Mouse (Mus musculus): ENCODE data around the gene Celf1. TPM values are rescaled to one million over a fixed set of nuclear protein-coding genes. Genes with fewer than 3 reads are reported as not detected.
A peak's percentile ranks its signal among the peaks of the same experiment; 100 is the strongest.

The Celf1 gene
- polyA plus RNA-seq, 1 experiment from 2014 or later: 144 TPM

GRCm38 (mm10) chr2:90911668-90912067 lies 28.5 kb upstream of the Celf1 start:
- peaks cover 27% of the 10 kb centered on the region for H3K36me3 ChIP-seq (ENCODE audit: control insufficient read depth, insufficient read depth)
- H3K9ac ChIP-seq (replicated peaks; ENCODE audit: low read depth, low read length): no peak overlapping the region
- WGBS: 79% methylated on average over 1 of the region's 1 CpGs
- H3K27ac ChIP-seq (ENCODE audit: low read length): no peak overlapping the region
- H3K9me3 ChIP-seq (ENCODE audit: control insufficient read depth, low read length): no peaks in the 10 kb centered on the region
- no peak overlapping the region for H3K4me2 ChIP-seq (ENCODE audit: low read length)
- H3K27me3 ChIP-seq (replicated peaks; ENCODE audit: control insufficient read depth, insufficient read depth, low read length): no peaks in the 10 kb centered on the region
- no peak for ATAC-seq
- H3K4me1 ChIP-seq (replicated peaks; ENCODE audit: control insufficient read depth, insufficient read depth, low read length): peaks cover 19% of the 10 kb centered on the region
- no peak overlapping the region for H3K4me3 ChIP-seq (replicated peaks; ENCODE audit: low read length)

GRCm38 (mm10) chr2:90913671-90914070 lies 26.5 kb upstream of the Celf1 start:
- WGBS: 48% methylated on average over 2 of the region's 2 CpGs
- peaks cover 24% of the 10 kb centered on the region for H3K36me3 ChIP-seq (ENCODE audit: control insufficient read depth, insufficient read depth)
- ATAC-seq: no peak
- H3K4me3 ChIP-seq (replicated peaks; ENCODE audit: low read length): no peak overlapping the region
- H3K9me3 ChIP-seq (ENCODE audit: control insufficient read depth, low read length): no peaks in the 10 kb centered on the region
- H3K27ac ChIP-seq (ENCODE audit: low read length): no peak overlapping the region
- peaks cover 27% of the 10 kb centered on the region for H3K4me1 ChIP-seq (replicated peaks; ENCODE audit: control insufficient read depth, insufficient read depth, low read length)
- no peaks in the 10 kb centered on the region for H3K27me3 ChIP-seq (replicated peaks; ENCODE audit: control insufficient read depth, insufficient read depth, low read length)
- H3K4me2 ChIP-seq (ENCODE audit: low read length): no peak overlapping the region
- no peak overlapping the region for H3K9ac ChIP-seq (replicated peaks; ENCODE audit: low read depth, low read length)

GRCm38 (mm10) chr2:90915516-90915915 lies 24.7 kb upstream of the Celf1 start:
- 82% methylated on average over 1 of the region's 1 CpGs for WGBS
- no peak overlapping the region for H3K27ac ChIP-seq (ENCODE audit: low read length)
- H3K36me3 ChIP-seq (ENCODE audit: control insufficient read depth, insufficient read depth): peaks cover 14% of the 10 kb centered on the region
- ATAC-seq: no peak
- H3K9ac ChIP-seq (replicated peaks; ENCODE audit: low read depth, low read length): no peak overlapping the region
- H3K4me1 ChIP-seq (replicated peaks; ENCODE audit: control insufficient read depth, insufficient read depth, low read length): peaks cover 27% of the 10 kb centered on the region
- no peak overlapping the region for H3K4me2 ChIP-seq (ENCODE audit: low read length)
- no peaks in the 10 kb centered on the region for H3K9me3 ChIP-seq (ENCODE audit: control insufficient read depth, low read length)
- H3K4me3 ChIP-seq (replicated peaks; ENCODE audit: low read length): no peak overlapping the region
- H3K27me3 ChIP-seq (replicated peaks; ENCODE audit: control insufficient read depth, insufficient read depth, low read length): no peaks in the 10 kb centered on the region

- Histone ChIP-seq H3K9me3 (ENCODE audit: control insufficient read depth, low read length) (no peaks in the 10 kb centered on the region), H3K4me3 (replicated peaks; ENCODE audit: low read length) (peak overlapping the region; percentile 70), H3K27ac (ENCODE audit: low read length) (peak overlapping the region; percentile 85), H3K4me2 (ENCODE audit: low read length) (peak overlapping the region; percentile 87), H3K36me3 (ENCODE audit: control insufficient read depth, insufficient read depth) (peaks cover 4% of the 10 kb centered on the region; the same call in 1 of the 2 replicates), H3K4me1 (replicated peaks; ENCODE audit: control insufficient read depth, insufficient read depth, low read length) (peaks cover 27% of the 10 kb centered on the region), H3K9ac (replicated peaks; ENCODE audit: low read depth, low read length) (peak overlapping the region; percentile 96), H3K27me3 (replicated peaks; ENCODE audit: control insufficient read depth, insufficient read depth, low read length) (no peaks in the 10 kb centered on the region)
- WGBS: 22% methylated on average over 7 of the region's 7 CpGs
- ATAC-seq: 0 out of 2 replicates have a peak, but pooled peaks have one; percentile 1
Measured at GRCm38 (mm10) chr2:90916560-90917232, 23.5 kb upstream of the Celf1 start.

- Histone ChIP-seq H3K36me3 (ENCODE audit: control insufficient read depth, insufficient read depth) (peaks cover 4% of the 10 kb centered on the region; the same call in 1 of the 2 replicates), H3K27ac (ENCODE audit: low read length) (peak overlapping the region; percentile 85), H3K9me3 (ENCODE audit: control insufficient read depth, low read length) (no peaks in the 10 kb centered on the region), H3K4me2 (ENCODE audit: low read length) (peak overlapping the region; percentile 87), H3K27me3 (replicated peaks; ENCODE audit: control insufficient read depth, insufficient read depth, low read length) (no peaks in the 10 kb centered on the region), H3K9ac (replicated peaks; ENCODE audit: low read depth, low read length) (peak overlapping the region; percentile 96), H3K4me3 (replicated peaks; ENCODE audit: low read length) (peak overlapping the region; percentile 70), H3K4me1 (replicated peaks; ENCODE audit: control insufficient read depth, insufficient read depth, low read length) (peaks cover 27% of the 10 kb centered on the region)
- ATAC-seq: peak; percentile 87
- WGBS: 1% methylated on average over 64 of the region's 73 CpGs
Measured at GRCm38 (mm10) chr2:90917233-90917998, 22.8 kb upstream of the Celf1 start.

- H3K27me3 ChIP-seq (replicated peaks; ENCODE audit: control insufficient read depth, insufficient read depth, low read length): no peaks in the 10 kb centered on the region
- H3K9me3 ChIP-seq (ENCODE audit: control insufficient read depth, low read length): no peaks in the 10 kb centered on the region
- peak; percentile 45; the same call in 1 of the 2 replicates for ATAC-seq
- H3K36me3 ChIP-seq (ENCODE audit: control insufficient read depth, insufficient read depth): no peaks in the 10 kb centered on the region; the same call in 1 of the 2 replicates
- WGBS: 11% methylated on average over 16 of the region's 16 CpGs
- H3K4me3 ChIP-seq (replicated peaks; ENCODE audit: low read length): peak overlapping the region; percentile 70
- peak overlapping the region; percentile 87 for H3K4me2 ChIP-seq (ENCODE audit: low read length)
- peak overlapping the region; percentile 96 for H3K9ac ChIP-seq (replicated peaks; ENCODE audit: low read depth, low read length)
- peaks cover 27% of the 10 kb centered on the region for H3K4me1 ChIP-seq (replicated peaks; ENCODE audit: control insufficient read depth, insufficient read depth, low read length)
- peak overlapping the region; percentile 85 for H3K27ac ChIP-seq (ENCODE audit: low read length)
Measured at GRCm38 (mm10) chr2:90917999-90918698, 22.0 kb upstream of the Celf1 start.

- H3K9ac ChIP-seq (replicated peaks; ENCODE audit: low read depth, low read length): no peak overlapping the region
- WGBS: 92% methylated on average over 1 of the region's 1 CpGs
- no peak overlapping the region for H3K4me2 ChIP-seq (ENCODE audit: low read length)
- no peaks in the 10 kb centered on the region for H3K27me3 ChIP-seq (replicated peaks; ENCODE audit: control insufficient read depth, insufficient read depth, low read length)
- no peak for ATAC-seq
- H3K27ac ChIP-seq (ENCODE audit: low read length): no peak overlapping the region
- H3K4me3 ChIP-seq (replicated peaks; ENCODE audit: low read length): no peak overlapping the region
- H3K9me3 ChIP-seq (ENCODE audit: control insufficient read depth, low read length): no peaks in the 10 kb centered on the region
- no peaks in the 10 kb centered on the region for H3K36me3 ChIP-seq (ENCODE audit: control insufficient read depth, insufficient read depth)
- H3K4me1 ChIP-seq (replicated peaks; ENCODE audit: control insufficient read depth, insufficient read depth, low read length): peaks cover 15% of the 10 kb centered on the region
Measured at GRCm38 (mm10) chr2:90921178-90921577, 19.0 kb upstream of the Celf1 start.

- Histone ChIP-seq H3K9ac (replicated peaks; ENCODE audit: low read depth, low read length) (no peak overlapping the region), H3K4me2 (ENCODE audit: low read length) (no peak overlapping the region), H3K4me1 (replicated peaks; ENCODE audit: control insufficient read depth, insufficient read depth, low read length) (peaks cover 6% of the 10 kb centered on the region; the same call in 1 of the 2 replicates), H3K27me3 (replicated peaks; ENCODE audit: control insufficient read depth, insufficient read depth, low read length) (no peaks in the 10 kb centered on the region), H3K36me3 (ENCODE audit: control insufficient read depth, insufficient read depth) (no peaks in the 10 kb centered on the region), H3K4me3 (replicated peaks; ENCODE audit: low read length) (no peak overlapping the region), H3K9me3 (ENCODE audit: control insufficient read depth, low read length) (no peaks in the 10 kb centered on the region), H3K27ac (ENCODE audit: low read length) (no peak overlapping the region)
- 93% methylated on average over 2 of the region's 2 CpGs for WGBS
- no peak for ATAC-seq
Measured at GRCm38 (mm10) chr2:90922636-90923035, 17.5 kb upstream of the Celf1 start.

- no peak overlapping the region for H3K4me2 ChIP-seq (ENCODE audit: low read length)
Measured at GRCm38 (mm10) chr2:90928566-90928965, 11.6 kb upstream of the Celf1 start.

More at GRCm38 (mm10) chr2:90928566-90928965, 11.6 kb upstream of the Celf1 start:
- Histone ChIP-seq H3K9ac (replicated peaks; ENCODE audit: low read depth, low read length) (no peak overlapping the region), H3K9me3 (ENCODE audit: control insufficient read depth, low read length) (no peaks in the 10 kb centered on the region), H3K36me3 (ENCODE audit: control insufficient read depth, insufficient read depth) (no peaks in the 10 kb centered on the region), H3K4me1 (replicated peaks; ENCODE audit: control insufficient read depth, insufficient read depth, low read length) (no peaks in the 10 kb centered on the region), H3K27ac (ENCODE audit: low read length) (no peak overlapping the region), H3K27me3 (replicated peaks; ENCODE audit: control insufficient read depth, insufficient read depth, low read length) (no peaks in the 10 kb centered on the region), H3K4me3 (replicated peaks; ENCODE audit: low read length) (no peak overlapping the region)
- WGBS: 90% methylated on average over 13 of the region's 13 CpGs
- no peak for ATAC-seq
